Mouse (Mus musculus) ES-CJ7 (cell line): Measurements from ENCODE around the gene Timm8a2.
A peak's percentile ranks its signal among the peaks of the same experiment; 100 is the strongest.

Source experiments
- DNase-seq: peaks from one replicate; pipeline ENCODE4 v3.0.0; 2011; ENCODE audit warnings: low read depth, low spot score

Gene Timm8a2

GRCm38 (mm10) chr14:122034451-122034850 is at the start of gene Timm8a2:
Timm8a2 (plus strand) TSS chr14:122034674.
- peak; percentile 32 for DNase-seq

- DNase-seq, result no peak
Observed at GRCm38 (mm10) chr14:121985477-121985876, 49.0 kb upstream of the Timm8a2 start.

GRCm38 (mm10) chr14:121986028-121986427 is 48.4 kb upstream of the Timm8a2 start:
- DNase-seq, result no peak

- DNase-seq, result no peak
Observed at GRCm38 (mm10) chr14:121987287-121987686, 47.2 kb upstream of the Timm8a2 start.

GRCm38 (mm10) chr14:121987691-121988090 is 46.8 kb upstream of the Timm8a2 start:
- no peak for DNase-seq

- DNase-seq, result no peak
Observed at GRCm38 (mm10) chr14:121989331-121989730, 45.1 kb upstream of the Timm8a2 start.

- no peak for DNase-seq
Observed at GRCm38 (mm10) chr14:121989869-121990268, 44.6 kb upstream of the Timm8a2 start.

- no peak for DNase-seq
Observed at GRCm38 (mm10) chr14:121990897-121991296, 43.6 kb upstream of the Timm8a2 start.

- DNase-seq, result no peak
Observed at GRCm38 (mm10) chr14:121991921-121992320, 42.6 kb upstream of the Timm8a2 start.

- no peak for DNase-seq
Observed at GRCm38 (mm10) chr14:121992395-121993280, 41.8 kb upstream of the Timm8a2 start.

- DNase-seq, result no peak
Observed at GRCm38 (mm10) chr14:121993616-121994015, 40.9 kb upstream of the Timm8a2 start.

GRCm38 (mm10) chr14:121994171-121994700 is 40.2 kb upstream of the Timm8a2 start:
- DNase-seq, result no peak

GRCm38 (mm10) chr14:121994846-121995556 is 39.5 kb upstream of the Timm8a2 start:
- DNase-seq, result no peak

- DNase-seq, result no peak
Observed at GRCm38 (mm10) chr14:121995557-121995870, 39.0 kb upstream of the Timm8a2 start.

GRCm38 (mm10) chr14:121996786-121997185 is 37.7 kb upstream of the Timm8a2 start:
- no peak for DNase-seq

GRCm38 (mm10) chr14:121999455-121999854 is 35.0 kb upstream of the Timm8a2 start:
- no peak for DNase-seq

GRCm38 (mm10) chr14:122000346-122001105 is 33.9 kb upstream of the Timm8a2 start:
- no peak for DNase-seq

- no peak for DNase-seq
Observed at GRCm38 (mm10) chr14:122002224-122002623, 32.2 kb upstream of the Timm8a2 start.

GRCm38 (mm10) chr14:122003812-122004211 is 30.7 kb upstream of the Timm8a2 start:
- no peak for DNase-seq

GRCm38 (mm10) chr14:122008261-122008660 is 26.2 kb upstream of the Timm8a2 start:
- no peak for DNase-seq

GRCm38 (mm10) chr14:122009502-122009901 is 25.0 kb upstream of the Timm8a2 start:
- no peak for DNase-seq

GRCm38 (mm10) chr14:122010301-122010700 is 24.2 kb upstream of the Timm8a2 start:
- DNase-seq, result no peak
